ENCODE assay signal across 16 mouse cellular contexts in the genomic region with DNA sequence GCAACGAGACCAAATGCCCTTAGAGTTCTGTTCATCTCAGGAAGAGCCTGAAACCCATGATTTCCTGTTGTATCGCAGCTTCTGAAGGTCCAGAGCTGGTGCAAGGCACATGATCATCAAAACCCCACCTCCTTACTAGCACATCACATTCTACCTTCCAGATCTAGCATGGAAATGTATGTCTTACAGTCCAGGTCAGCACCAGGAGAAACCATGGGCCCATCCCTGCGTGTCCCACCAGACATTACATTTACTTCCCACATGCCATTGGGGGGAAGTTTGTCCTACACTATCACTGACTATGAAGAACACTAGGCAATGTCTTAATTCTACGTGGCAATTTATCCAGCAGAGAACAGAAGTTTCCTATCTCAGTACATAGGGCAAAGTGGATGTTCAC.
"Had no signal": no experiment of that assay in that cellular context is flagged by ENCODE, and none has a peak within 500 bp of the region (broad histone marks: within the 10 kb centered on the region; RNA-seq: fewer than 3 reads in every experiment).

No protein-coding gene starts in this region.

- DNase-seq: liver, postnatal 0 days; lung, adult 2 months; lung, postnatal 14 days; lung, postnatal 36 days; right cerebral cortex, postnatal 14 days; thymus, adult 2 months; thymus, postnatal 25 days; thymus, postnatal 4 days had no signal

- H3K4me3 ChIP-seq: lung, embryonic 15.5 days; midbrain, embryonic 13.5 days; midbrain, embryonic 15.5 days; neural tube, embryonic 12.5 days; stomach, embryonic 15.5 days had no signal

- ATAC-seq: liver, postnatal 0 days; lung, postnatal 0 days; midbrain, embryonic 13.5 days; midbrain, embryonic 15.5 days had no signal

- H3K36me3 ChIP-seq: lung, embryonic 15.5 days; midbrain, embryonic 13.5 days; midbrain, embryonic 15.5 days; neural tube, embryonic 12.5 days; stomach, embryonic 15.5 days had no signal

- H3K4me1 ChIP-seq: midbrain, embryonic 13.5 days; midbrain, embryonic 15.5 days; neural tube, embryonic 12.5 days; stomach, embryonic 15.5 days had no signal

- H3K27ac ChIP-seq: lung, embryonic 15.5 days; macrophage; midbrain, embryonic 13.5 days; midbrain, embryonic 15.5 days; neural tube, embryonic 12.5 days; stomach, embryonic 15.5 days; stomach, postnatal 0 days had no signal

- H3K27me3 ChIP-seq: lung, embryonic 15.5 days; midbrain, embryonic 13.5 days; midbrain, embryonic 15.5 days; neural tube, embryonic 12.5 days; stomach, embryonic 15.5 days had no signal

- H3K9me3 ChIP-seq: lung, embryonic 15.5 days; midbrain, embryonic 13.5 days; midbrain, embryonic 15.5 days; neural tube, embryonic 12.5 days; stomach, embryonic 15.5 days had no signal
